Mouse (Mus musculus) frontal cortex, postnatal 36 days (tissue): ENCODE results near the gene Ak7.

Experiments used
- DNase-seq, 2 experiments: peaks; one replicate each; pipeline ENCODE4 v3.0.0; 2022; ENCODE audit warnings: low spot score in 2 of 2

Ak7 gene

GRCm38 (mm10) chr12:105705799-105706487 is at the start of gene Ak7:
Gene Ak7 (plus strand): TSS chr12:105705976.
- DNase-seq, result no peak

- DNase-seq, result no peak
Observed at GRCm38 (mm10) chr12:105676274-105676673, 29.5 kb upstream of the Ak7 start.

- no peak for DNase-seq
Observed at GRCm38 (mm10) chr12:105678211-105678610, 27.6 kb upstream of the Ak7 start.

- no peak for DNase-seq
Observed at GRCm38 (mm10) chr12:105678762-105679161, 27.0 kb upstream of the Ak7 start.

GRCm38 (mm10) chr12:105683933-105684901 is 21.6 kb upstream of the Ak7 start, which contains the start of gene Gskip:
Gene Gskip (plus strand): TSS chr12:105684829.
- peak; percentile 27 to 31 for DNase-seq

GRCm38 (mm10) chr12:105685001-105685691 is 20.6 kb upstream of the Ak7 start, which contains the start of gene Atg2b:
Gene Atg2b (minus strand): TSS chr12:105685211.
- DNase-seq, result peak; percentile 96 to 97

DNA sequence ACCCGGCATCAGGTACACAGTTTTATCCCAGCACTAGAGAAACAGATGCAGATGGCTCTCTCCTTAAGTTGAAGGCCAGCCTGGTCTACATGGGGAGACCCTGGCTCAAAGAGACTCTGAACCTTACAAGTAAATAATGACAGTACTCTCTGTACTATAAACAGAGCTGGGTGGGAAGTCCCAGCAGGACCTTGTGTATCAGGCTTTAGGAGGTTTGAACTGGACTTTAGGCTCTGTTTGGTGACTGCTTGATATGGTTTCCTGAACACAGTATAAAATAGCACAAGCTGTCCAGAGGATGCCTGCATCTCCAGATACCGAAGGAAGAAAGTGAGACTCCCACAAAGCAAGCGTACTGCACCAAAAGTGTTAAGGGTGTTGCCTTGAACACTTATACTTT is 19.0 kb upstream of the Ak7 start:
- DNase-seq, result no peak

GRCm38 (mm10) chr12:105687416-105687815 is 18.4 kb upstream of the Ak7 start:
- DNase-seq, result no peak

DNA sequence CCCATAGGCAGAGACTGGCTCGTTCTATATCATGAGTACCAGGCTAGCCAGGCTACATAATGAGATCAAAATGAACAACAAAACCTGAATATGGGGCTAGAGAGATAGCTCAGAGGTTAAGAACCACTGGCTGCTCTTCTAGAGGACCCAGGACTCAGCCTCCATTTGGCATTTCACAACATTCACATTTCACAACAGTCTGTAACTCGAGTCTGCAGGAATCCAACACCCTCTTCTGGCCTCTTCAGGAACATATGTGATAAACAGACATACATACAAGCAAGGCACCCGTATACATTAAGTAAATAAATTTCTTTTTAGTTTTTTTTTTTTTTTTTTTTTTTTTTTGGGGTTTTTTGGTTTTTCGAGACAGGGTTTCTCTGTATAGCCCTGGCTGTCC is 17.2 kb upstream of the Ak7 start:
- no peak for DNase-seq

DNA sequence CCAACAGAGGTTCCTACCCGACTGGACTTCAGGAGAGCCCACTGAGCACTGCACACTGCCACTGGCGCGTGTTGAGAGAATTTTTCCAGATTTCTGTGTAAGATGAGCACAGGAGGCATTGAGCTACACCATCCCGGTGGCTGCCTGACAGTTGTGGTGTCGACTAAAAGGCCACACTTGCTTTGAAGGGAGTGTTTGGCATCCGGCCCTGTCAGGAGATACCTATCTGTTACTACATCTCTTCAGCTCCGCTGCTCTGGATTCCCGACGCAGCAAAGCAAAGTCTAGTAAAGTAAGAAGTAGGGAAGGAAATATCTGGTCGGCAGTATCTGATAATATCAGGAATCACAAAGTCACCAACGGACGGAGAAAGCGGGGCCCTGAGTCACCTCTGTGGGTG is 16.3 kb upstream of the Ak7 start:
- no peak for DNase-seq

DNA sequence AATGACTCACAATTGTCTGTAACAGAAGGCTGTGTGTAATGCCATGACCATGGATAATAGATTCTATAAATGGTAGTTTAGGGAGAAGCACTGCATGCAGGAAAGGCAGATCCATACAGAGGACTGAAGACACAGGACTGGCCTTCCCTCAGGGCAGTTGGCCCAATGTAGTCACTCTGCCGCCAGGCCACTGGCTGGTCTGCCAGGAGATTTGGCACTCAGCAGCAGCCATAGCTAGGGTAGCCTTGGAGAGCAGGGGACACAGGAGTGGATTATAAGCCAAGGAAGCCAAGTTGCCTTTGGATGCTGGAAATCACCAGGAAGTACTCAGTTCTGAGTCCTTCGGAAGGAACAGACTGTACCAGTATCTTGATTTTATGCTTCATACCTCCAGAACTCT is 11.8 kb upstream of the Ak7 start:
- DNase-seq, result no peak

DNA sequence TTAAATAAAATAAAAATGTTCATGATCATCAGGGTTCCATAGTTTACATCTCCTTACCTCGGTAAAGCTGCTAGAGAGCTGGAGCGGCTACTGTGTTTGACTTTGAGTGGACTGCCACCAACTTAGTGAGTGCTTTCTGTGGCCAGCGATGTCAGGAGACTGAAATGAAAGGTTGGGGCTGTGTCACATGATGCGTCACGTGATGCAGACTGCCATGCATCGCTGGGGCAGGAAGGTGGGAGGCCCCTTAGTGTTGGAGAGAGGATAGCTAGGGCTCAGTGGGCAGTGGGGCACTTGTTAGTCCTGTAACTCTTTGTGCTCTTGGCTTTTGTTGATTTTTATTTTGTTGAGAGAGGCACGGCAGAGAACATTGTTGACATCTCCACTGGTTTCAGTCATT is 9.9 kb upstream of the Ak7 start:
- DNase-seq, result no peak

DNA sequence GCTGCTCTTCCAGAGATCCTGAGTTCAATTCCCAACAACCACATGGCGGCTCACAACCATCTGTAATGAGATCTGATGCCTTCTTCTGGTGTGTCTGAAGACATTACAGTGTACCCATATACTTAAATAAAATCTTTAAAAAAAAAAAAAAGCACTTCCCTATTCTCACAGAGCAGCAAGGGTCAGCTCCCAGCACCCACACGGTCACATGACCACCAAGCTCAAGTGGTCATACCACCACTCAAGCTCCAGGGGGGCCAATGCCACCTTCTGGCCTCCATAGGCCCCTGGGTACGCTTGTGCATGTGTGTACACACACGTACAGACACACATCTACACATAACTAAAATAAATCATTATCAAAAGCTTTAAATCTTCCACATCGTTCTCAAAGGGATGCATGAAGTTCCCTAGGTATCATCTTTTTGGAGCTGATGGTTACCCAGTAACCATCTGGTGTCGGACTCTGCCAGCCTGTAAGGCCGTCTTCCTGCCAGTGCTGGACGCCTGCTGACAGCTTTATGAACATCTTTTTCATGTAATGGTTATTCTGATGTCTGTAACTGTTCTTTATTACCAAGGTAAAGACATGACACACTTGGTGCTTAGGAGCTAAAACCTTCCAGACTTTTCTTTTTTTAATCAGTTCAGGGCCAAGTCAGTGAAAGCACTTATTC is 8.5 kb upstream of the Ak7 start:
- DNase-seq, result no peak

- DNase-seq, result no peak
Observed at GRCm38 (mm10) chr12:105700433-105700832, 5.3 kb upstream of the Ak7 start.

DNA sequence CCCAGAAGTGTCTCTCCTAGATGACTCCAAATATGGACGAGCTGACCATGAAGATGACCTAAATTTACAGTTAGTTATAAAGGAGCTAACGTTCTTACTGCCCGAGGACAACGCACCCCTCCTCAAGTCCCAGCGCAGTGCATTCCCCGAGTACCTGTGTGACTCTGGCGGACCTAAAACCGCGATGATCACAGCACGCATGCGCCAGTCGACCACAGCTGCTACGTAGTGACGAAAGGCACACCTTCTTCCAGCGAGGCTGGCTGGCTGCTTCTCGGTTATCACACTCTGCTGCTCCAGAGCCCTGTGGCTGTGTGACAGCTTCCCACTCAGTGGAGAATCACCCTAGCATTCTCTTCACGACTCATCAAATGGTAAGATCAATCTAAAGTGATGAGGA is 12.8 kb downstream of the Ak7 start:
- peak; percentile 58 to 59 for DNase-seq

DNA sequence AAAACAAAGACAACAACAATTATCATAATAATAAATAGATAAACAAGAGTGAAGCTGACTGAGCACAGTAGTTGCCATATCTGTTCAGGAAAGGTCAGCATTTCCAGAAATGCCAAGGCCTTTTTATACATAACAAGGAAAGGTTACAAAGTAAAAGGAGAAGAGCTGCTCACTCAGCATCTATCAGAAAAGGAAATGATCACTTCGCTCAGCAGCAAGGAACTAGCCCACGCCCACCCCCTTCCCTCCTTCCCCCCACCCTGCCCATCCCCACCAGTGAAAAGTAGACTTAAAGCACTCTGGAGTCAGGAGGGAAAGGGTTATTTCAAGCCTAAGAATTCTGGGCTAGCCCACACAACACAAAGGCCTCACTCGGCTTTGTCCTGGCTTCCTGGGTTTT is 14.4 kb downstream of the Ak7 start:
- DNase-seq, result no peak

GRCm38 (mm10) chr12:105721452-105722132 is 15.8 kb downstream of the Ak7 start:
- no peak for DNase-seq

- DNase-seq, result peak in 1 of 2 experiments; percentile 26
Observed at GRCm38 (mm10) chr12:105722657-105723056, 16.9 kb downstream of the Ak7 start.

DNA sequence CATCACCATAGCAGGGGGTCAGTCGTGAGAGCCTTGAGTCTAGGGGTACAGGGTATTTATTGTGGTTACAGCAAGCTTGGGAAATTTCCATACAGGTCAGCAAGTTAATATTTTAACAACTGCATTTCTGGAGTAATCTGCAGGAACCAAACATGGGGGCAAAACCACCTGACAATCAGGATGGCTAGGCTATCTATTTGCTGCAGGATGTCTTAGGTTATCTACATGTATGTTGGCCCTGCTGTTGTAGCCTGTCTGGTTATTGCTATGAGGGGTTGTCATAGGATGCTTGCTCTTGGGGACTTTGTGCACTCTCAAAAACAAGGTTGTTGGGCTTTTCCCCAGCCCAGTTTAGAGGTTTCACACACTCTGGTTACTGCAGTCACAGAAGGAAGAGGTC is 18.8 kb downstream of the Ak7 start:
- no peak for DNase-seq

DNA sequence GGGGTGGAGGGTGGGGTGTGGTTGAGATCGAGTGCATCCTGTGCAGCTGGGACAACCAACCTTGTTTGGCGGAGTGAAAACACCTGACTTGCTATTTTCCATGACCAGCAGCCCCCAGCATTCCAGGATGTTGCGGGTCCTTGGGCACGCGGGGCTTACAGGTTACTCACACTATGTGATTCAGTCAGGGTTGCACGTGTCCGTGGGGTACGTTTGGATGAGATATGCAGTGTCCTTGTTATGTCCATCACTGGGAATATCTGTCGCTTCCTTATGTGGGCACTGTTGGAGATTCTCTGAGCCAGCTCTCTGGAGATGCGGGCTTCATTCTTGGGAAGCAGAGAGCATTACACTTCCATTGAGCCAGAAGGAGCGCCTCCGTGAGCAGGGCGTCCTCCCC is 20.0 kb downstream of the Ak7 start:
- DNase-seq, result no peak

GRCm38 (mm10) chr12:105727268-105727667 is 21.5 kb downstream of the Ak7 start:
- no peak for DNase-seq
